Mouse (Mus musculus) induced T-regulatory cell, adult 2 months (primary cell): ENCODE measurements around the gene Six3.

Experiments used
- DNase-seq: peaks from one replicate; pipeline ENCODE4 v3.0.0-alpha.2; 2012; ENCODE audit warnings: low read depth

The Six3 gene

GRCm38 (mm10) chr17:85613266-85613860 lies at the start of gene Six3:
TSS of gene Six3 (plus strand) at chr17:85613608.
- no peak for DNase-seq

DNA sequence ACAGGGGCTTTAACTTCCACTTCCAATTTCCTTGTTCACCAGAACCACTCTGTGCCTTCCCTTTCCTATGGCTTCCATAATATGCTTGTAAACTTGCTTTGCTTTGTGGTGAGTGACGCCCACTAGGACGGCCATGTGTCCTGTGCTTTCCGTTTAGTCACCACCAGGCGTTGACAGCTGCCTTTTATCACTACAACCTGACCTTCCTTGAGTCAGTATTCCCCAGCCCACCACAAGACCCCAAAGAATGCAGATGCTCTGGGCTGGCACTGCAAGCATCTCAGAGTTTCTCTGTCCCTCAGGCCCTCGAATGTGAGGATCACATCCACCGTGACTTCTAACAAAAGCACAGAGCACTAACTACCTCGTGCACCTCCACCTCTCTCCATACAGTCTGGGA lies 49.3 kb upstream of the Six3 start:
- DNase-seq, result no peak

- DNase-seq, result no peak
Observed at GRCm38 (mm10) chr17:85574023-85574422, 39.4 kb upstream of the Six3 start.

DNA sequence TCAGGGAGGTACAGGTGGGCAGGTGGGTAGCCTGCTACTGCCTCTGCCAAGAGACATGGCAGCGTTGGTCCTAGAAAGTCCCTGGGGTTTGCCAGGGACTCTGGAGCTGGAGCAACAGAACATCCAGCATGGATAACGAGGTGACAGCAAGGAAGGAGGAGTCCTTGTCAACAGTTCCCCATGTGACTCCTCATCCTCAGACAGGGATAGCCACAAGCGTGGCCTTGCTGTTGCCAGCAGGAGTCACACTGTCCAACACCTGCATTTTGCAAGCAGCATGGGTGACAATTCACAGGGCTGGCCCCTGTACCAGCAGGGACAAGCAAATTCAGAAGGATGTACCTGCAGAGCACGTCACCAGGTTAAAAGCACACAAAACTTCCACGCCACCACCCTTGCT lies 35.1 kb upstream of the Six3 start:
- DNase-seq, result no peak

- no peak for DNase-seq
Observed at GRCm38 (mm10) chr17:85579350-85579749, 34.1 kb upstream of the Six3 start.

GRCm38 (mm10) chr17:85580221-85580620 lies 33.2 kb upstream of the Six3 start:
- no peak for DNase-seq

GRCm38 (mm10) chr17:85584170-85584569 lies 29.2 kb upstream of the Six3 start:
- DNase-seq, result no peak

- no peak for DNase-seq
Observed at GRCm38 (mm10) chr17:85584573-85584972, 28.8 kb upstream of the Six3 start.

- no peak for DNase-seq
Observed at GRCm38 (mm10) chr17:85585779-85586178, 27.6 kb upstream of the Six3 start.

GRCm38 (mm10) chr17:85591976-85592375 lies 21.4 kb upstream of the Six3 start:
- DNase-seq, result no peak

- no peak for DNase-seq
Observed at GRCm38 (mm10) chr17:85595853-85596252, 17.6 kb upstream of the Six3 start.

- no peak for DNase-seq
Observed at GRCm38 (mm10) chr17:85596341-85596890, 17.0 kb upstream of the Six3 start.

DNA sequence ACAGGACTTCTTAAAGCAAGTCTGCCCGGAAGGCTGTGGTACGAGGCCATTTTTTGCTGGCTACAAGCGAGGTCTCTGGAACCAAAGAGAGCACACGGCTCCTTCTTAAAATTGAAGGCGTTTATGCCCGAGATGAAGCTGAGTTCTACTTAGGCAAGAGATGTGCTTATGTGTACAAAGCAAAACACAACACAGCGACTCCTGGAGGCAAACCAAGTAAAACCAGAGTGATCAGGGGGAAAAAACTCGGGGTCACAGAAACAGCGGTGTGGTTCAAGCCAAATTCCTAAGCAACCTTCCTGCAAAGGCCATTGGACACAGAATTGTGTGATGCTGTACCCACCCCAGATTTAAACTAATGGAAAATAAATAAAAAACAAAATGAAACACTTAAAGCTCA lies 13.9 kb upstream of the Six3 start:
- no peak for DNase-seq

DNA sequence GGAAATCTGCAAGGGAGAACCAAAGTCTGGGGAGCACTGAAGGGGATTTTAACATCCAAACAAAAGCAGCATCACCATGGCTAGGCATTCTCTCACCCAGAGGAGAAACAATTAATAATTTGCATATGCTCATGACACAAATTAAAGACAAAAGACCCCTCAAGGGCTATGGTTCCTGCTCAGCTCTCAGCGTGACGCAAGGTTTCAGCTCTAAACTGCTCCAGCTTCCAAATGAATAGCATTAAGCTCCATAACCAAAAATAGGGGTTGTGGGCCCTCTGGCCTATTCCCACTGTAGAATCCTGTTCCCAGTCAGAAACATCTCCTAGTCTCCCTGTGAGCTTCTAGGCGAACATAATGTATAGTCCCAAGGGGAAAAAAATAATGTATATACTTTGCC lies 6.9 kb upstream of the Six3 start:
- DNase-seq, result no peak

DNA sequence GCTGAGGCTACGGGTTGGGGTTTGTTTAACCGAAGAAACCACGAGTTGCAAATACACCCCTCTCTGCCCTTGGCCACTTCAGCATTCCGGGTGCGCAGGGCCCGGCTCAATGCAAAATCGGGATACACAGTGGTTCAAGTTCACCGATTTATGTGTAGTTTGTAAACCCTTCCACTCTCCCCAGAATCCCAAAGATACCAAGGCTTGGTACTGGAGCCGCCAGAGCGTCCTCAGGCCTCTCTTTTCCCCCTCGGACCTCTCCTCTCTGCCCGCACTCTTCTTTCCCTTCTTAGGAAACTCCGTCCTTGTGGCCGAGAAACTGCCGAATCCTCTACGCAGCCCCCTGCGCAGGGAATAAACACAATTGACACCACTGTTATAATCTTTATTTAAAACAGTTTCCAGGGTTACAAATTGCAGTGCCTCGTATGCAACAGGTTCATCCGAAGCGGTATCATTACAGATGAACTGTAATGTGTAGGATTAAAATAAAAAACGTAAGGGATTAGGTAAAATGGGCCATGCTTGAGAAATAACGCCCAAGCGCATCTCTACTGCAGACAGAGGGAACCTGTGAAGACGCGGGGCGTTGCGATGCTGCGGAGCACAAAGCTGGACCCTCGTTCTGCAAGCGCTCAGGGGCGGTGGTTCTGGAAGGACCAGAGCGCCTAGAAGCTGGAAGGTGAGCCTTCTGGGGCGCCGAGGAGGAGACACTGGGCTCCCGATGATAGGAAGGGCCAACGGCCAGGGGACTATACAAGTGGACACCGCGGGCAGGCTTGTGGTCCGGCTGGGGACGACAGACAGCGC lies 5.6 kb upstream of the Six3 start:
- no peak for DNase-seq

- DNase-seq, result no peak
Observed at GRCm38 (mm10) chr17:85608366-85609093, 4.9 kb upstream of the Six3 start.

DNA sequence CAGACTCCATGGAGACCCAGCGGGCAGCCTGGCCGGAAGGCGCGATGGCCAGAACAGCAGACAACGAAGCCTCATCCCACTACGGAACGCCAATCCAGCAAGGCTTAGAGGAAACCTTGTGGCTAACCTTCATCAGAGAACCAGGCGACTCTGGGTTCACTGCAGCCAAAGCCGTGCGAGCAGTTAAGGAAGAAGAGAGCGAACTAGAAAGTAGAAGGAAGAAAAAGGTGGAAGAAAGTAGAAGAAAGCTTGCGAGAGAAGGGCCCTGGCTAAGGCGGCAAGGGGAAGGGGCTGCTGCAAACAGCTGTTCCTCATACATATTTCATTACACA lies 4.3 kb upstream of the Six3 start:
- DNase-seq, result no peak

DNA sequence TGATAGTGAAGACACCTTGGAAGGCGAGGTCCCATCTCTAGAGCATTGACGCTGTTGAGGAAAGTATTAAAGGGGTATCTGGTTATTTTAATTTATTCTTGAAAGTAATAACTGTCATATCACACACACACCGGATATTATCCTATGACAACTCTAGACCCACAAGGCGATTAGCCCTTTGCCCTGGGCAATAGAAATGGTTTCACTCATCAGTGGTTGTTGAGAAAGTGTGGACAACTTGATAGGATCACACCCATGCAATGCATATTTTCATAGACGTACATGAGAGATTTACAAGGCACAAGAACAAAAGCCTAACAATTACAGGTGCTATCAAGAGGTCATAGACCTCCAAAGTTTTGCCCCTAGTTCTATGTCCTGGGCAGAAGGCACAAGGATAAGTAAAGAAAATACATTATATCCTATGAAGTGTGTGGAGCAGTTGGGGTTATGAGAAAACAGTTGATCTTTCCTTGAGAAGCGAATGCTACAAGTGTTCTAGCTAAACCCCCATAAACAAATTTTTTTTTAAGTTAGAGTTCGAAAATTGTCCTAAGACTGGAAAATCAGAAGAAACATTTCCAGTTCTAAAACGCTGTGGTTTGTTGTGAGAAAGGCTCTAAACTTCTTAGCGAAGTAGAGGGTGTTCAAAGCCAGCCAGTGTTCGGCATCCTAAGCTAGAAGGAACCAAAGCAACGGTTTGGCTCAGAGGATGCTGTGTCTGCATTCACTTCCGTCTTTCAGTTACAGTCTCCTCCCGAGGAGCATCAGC lies 3.6 kb upstream of the Six3 start:
- no peak for DNase-seq

DNA sequence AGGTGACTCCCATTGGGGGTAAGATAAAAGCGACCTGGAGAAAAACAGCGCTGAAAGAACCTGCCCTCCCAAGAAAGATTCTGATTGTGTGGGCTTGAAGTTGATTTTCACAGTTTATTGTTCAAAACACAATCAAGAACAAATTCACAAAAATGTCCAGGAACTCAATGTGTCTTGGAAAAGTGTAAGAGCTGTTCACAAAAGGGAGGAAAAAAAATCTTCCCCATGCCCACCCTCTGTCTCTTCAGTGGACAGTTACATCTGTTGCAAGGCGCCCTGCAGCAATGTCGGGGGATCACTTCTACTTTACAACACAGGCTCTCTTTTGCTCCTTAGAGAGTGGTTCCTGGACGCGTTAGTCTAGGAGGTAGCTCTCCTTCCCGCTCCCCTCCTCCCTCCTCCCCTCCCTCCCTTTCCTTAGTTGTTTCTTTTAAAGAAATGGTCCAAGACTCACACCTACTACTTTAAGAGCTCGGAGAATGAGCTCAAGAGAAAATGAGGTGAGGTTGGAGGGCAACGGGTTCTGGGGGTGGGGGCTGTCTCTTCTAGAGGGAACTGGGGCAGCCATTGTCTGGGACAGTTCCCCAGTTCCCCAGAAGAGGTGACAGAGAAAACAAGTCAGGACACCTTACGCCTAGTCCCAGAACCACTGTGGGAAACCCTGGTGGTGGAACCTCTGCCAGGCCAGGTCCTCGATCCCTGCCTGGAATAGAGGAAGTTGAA lies 2.9 kb upstream of the Six3 start:
- DNase-seq, result no peak

DNA sequence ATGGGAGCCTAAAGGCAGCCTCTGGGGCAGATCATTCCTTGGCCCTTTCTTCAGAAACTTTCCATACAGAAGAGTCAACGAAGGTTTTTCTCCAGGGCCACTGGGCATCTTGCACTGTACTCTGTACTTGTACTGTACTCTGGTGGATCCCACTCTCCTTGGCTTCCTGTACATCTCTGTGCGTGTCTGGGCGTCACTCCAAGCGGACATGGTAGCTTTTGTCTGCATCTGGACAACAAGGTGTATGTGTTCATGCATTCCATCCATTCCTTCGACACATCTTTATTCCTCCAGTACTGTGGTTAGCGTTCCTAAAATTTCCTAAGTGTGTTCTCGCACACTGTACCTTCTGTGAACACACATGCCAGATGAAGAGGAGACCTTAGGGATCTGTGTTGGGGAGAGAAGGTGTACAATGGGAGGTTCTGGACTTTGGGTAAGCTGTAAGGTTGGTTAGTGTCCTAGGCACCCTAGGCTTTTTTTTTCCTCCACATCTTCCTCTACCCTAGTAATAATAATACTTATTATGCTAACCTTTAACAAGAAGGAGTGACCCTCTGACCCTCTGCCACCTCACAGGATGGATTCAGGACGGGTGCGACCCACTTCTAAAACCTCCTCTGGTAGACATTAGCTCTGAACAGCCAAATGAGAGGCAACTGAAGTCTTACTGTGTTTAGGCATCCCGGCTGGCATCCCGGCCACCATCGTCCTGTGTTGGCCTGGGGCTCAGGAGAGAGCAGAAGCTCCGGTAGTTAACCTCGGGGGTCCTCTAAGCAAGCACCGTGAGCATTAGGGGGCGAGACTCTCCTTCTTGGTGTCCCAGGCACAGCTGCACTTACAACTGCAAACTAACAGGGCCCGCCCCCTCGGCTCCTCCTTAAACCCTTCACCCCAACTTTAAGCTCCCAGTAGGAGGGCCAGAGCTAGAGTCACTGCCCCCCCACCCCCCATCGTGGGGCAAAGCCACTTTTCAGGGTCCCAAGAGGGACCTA lies 1.6 kb upstream of the Six3 start:
- DNase-seq, result no peak
